Mouse (Mus musculus) neural tube, embryonic 10.5 days (tissue): Measurements from ENCODE around the gene Ntn1.
A peak's percentile ranks its signal among the peaks of the same experiment; 100 is the strongest.

Experiments
- DNase-seq: peaks from one replicate; pipeline ENCODE4 v3.0.0-alpha.2; 2017; ENCODE audit warnings: low spot score; ENCODE audit errors: extremely low spot score

Gene Ntn1

GRCm38 (mm10) chr11:68215206-68215912, 185.3 kb downstream of the Ntn1 start:
- DNase-seq, result peak; percentile 77

- no peak for DNase-seq
Observed at GRCm38 (mm10) chr11:68214496-68215205, 186.0 kb downstream of the Ntn1 start.

- DNase-seq, result no peak
Observed at GRCm38 (mm10) chr11:68213896-68214295, 186.7 kb downstream of the Ntn1 start.

DNA sequence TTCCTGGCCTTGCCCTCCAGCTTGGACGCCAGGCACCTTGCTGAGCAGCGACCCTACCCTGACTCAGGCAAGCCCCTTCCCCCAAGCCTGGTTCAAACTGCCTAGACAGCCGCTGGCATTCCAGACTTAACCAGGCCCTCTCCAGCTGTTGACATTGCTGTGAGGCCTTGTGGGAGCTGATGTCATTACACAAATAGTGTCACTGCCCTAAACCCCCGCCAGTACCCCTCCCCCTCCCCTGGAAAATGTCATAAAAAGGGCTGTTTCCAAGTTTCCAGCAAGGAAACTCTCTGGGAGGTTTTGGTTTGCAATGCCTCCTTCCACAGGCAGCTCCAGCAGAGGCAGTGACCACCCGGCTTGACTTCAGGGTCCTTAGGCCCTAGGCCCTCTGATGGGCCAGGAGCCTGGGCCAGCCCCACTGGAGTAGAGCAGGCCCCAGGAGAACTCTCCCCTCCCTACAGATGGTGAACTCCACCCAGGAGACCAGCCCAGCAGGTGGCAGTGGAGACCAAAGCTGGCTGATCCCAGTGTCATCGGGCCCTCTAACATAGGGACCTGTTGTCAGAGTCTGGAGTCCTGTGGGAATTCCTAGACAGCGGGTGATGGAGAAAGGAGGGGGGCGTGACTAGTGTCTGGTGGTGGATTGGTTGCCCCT, 188.6 kb downstream of the Ntn1 start:
- DNase-seq, result no peak

GRCm38 (mm10) chr11:68210714-68211113, 189.9 kb downstream of the Ntn1 start:
- no peak for DNase-seq

DNA sequence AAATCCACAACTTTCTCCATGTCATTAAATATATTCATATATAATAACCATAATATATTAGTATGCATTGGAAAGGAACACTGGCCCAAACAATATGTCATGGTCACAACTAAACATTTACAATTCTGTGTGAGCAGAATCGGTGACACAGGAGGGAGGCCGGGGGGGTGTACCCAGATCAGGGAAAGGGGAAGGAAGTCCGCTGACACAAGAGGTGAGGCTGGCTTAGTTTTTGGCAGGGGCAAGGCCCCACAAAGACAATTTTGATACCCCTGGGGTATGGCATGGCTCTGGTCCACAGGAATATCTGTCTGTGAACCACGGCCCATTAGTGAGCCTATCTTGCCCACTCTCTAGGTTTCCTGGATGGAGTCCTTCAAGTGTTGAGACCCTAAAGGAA, 191.1 kb downstream of the Ntn1 start:
- no peak for DNase-seq

GRCm38 (mm10) chr11:68208582-68208981, 192.0 kb downstream of the Ntn1 start:
- no peak for DNase-seq

DNA sequence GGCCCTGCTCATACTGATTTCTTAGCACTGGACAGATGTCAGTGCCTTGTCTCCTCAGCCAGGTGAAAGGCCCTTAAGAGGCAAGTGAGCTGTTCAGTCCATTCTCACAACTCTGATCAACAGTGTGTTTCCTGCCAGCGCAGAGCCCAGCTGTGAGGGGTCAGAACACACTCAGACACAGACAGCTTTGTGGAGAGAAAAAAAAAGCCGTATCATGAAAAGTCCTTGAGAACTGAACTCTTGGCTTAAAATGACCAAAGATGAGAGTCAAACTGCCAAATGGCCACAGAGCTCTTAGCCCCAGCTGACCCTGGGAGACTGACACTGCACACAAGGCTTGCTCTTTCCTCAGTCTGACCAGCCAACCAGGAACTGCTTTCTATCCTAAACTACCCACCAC, 192.6 kb downstream of the Ntn1 start:
- DNase-seq, result no peak

GRCm38 (mm10) chr11:68205572-68206229, 194.9 kb downstream of the Ntn1 start:
- DNase-seq, result no peak

- no peak for DNase-seq
Observed at GRCm38 (mm10) chr11:68204407-68204806, 196.2 kb downstream of the Ntn1 start.

GRCm38 (mm10) chr11:68203658-68204315, 196.8 kb downstream of the Ntn1 start:
- DNase-seq, result no peak

DNA sequence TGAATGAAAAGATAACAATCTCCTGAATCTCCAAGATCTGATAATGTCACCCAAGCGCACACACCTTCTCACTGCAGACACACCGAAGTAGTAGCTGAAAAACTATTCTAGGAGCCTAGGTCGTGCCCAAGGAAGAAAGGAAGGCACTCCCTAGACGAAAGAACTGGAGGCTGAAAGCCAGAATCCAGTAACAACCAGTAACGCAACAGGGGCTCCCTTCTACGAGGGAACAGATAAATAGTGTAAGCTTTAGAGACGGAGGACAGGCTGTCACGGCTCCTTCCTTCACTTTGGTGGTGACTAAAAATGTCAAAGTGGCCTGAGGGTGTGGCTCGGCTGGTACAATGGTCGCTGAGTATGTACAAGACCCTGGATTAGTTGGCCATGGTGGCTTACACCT, 198.1 kb downstream of the Ntn1 start:
- DNase-seq, result no peak

- no peak for DNase-seq
Observed at GRCm38 (mm10) chr11:68201811-68202459, 198.7 kb downstream of the Ntn1 start.

GRCm38 (mm10) chr11:68201063-68201462, 199.6 kb downstream of the Ntn1 start:
- DNase-seq, result no peak

DNA sequence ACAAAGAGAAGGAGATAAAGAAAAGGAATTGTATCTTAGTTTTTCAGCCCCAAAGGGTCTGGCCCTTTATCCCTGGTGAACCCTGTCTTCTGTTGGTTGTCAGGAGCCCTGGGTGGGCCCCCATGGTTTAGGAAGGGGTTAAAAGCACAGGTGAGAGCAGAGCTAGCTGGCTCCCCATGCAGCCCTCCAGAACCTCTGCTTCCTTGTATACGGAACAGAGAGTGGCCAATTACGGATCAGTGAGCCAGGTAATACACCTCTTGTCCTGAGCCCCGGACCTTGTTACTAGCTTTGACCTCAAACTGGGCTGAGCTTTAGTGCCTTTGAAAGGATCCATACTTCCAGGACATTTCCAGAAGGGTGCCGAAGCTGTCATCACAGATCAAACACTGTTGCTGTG, 200.1 kb downstream of the Ntn1 start:
- DNase-seq, result no peak

DNA sequence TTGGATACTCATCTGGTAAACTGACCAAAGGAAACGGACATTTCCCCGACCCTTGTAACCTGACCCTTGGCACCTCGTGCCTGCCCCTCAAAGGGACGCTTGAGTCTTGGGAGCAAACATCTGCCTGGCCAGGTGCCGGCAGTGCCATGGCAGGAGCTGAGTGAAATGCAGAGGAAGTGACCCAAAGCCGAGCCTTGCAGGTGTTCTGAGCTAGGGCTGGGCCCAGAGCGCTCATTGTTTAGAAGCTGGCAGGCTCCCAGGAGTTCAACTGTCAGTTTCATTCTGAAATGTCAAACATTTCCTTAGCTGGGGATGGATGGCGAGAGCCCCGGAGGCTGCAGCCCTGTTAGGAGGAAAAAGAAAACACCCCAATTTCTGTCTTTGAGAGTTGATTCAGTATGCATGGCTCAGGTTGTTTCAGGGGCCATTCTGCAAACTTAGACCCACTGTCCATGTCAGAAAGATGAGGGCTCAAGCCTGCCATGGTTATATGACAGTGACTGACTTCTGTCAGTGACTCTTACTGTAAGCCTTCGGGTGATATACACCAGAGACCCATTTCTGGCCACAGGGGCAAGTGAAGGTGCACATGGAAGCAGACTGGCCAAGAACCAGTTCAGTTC, 200.7 kb downstream of the Ntn1 start:
- no peak for DNase-seq

DNA sequence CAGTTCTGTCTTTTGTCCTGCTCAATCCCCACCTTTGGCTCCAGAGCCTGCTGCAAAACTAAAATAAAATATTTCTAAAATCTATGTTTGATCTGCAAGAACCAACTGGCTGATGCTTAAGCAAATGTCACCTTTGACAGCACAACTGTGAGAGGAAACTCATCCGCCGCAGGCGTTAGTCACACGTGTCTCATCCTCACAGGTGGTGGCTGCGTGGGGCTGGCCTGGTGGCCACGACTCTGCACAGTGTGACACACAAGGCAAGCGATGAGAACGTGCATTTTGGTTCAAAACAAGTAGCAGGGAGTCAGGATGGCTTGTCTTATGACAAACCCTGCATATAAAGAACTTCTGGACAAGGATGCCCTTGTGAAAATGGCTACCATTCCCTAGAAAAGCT, 201.5 kb downstream of the Ntn1 start:
- DNase-seq, result no peak

GRCm38 (mm10) chr11:68198696-68199095, 201.9 kb downstream of the Ntn1 start:
- DNase-seq, result no peak

DNA sequence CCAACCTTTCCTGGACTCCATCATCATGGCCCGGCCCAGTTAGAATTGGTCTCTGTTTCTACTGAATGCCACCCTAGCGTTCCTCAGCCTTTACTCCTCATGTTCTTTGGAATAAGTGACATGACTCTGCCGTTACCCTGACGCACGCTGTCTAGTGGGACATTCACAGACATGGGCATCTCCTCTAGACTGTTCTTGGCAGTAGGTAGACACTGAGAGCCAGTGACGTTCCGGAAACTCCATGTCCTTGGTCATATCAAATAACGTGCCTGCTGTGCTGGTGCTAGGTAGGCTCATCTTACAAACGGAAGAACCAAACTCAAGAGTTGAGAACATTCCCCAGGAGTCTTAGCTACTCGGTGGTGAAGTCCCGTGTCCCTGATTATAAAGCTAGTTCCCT, 203.2 kb downstream of the Ntn1 start:
- DNase-seq, result no peak

DNA sequence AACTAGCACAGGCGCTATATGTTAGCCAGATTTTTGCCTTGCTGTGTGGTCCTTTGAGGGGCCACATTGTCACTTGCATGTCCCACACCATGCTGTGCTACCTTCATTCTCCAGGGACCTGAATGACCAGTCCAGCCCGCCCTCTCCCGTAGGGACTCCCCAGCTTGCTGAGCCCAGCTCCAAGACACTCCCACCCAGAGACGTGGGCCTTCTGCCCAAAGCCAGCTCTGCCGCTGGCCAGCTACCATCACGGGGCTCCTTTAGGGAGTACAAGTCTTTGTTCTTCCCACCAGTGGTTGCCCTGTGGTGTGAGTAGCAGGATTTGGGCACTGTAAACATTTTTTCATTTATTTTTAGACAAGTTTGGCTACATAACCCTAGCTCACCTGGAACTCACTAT, 204.1 kb downstream of the Ntn1 start:
- DNase-seq, result no peak
